Mouse (Mus musculus): Measurements from ENCODE around the gene Sema3f.

Gene Sema3f

DNA sequence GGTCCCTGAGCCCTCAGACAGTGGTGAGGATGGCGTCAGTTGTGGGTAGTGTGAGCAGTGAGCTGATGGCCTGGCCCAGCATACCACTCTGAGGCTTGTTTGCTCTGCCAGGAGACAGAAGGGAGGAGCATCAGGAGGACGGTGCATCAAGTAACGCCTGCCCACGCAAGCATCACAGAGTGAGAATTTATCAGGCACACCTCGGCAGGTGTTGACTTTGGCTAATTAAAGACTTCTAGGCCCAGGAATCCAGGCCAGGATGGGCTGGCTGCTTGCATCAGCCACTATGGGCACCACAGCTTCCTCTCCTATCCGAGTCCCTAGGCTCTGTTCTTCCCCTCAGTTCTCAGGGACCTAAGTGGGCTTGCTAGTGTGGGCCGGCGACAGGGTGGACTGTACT is 47.9 kb downstream of the Sema3f start:
- peak; percentile 28 for DNase-seq (ENCODE audit: low read depth, low spot score)

DNA sequence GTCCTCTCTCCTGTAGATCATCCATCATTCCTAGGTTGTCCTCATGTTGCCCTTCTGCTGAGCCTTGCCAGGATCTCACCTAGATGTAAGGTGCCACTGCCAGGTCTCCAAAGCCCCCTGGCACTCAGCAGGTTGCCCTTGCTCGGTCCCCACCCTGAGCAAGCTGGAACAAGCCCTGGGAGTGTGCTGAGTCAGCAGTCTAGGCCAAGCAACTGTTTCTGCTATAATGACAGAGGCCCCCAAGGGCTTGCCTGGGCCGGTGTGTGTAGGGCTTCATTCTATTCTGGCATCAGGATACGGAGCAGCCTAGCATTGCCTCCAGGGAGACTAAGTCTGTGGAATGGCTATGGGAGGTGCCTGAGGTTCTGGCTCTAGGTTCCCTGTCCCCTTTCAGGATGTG is 49.5 kb downstream of the Sema3f start:
- no peak for DNase-seq (ENCODE audit: low read depth, low spot score)

- DNase-seq (ENCODE audit: low read depth, low spot score) = no peak
Measured at GRCm38 (mm10) chr9:107659961-107660360, 50.3 kb downstream of the Sema3f start.

GRCm38 (mm10) chr9:107659551-107659950 is 50.7 kb downstream of the Sema3f start:
- peak; percentile 89 for DNase-seq (ENCODE audit: low read depth, low spot score)

DNA sequence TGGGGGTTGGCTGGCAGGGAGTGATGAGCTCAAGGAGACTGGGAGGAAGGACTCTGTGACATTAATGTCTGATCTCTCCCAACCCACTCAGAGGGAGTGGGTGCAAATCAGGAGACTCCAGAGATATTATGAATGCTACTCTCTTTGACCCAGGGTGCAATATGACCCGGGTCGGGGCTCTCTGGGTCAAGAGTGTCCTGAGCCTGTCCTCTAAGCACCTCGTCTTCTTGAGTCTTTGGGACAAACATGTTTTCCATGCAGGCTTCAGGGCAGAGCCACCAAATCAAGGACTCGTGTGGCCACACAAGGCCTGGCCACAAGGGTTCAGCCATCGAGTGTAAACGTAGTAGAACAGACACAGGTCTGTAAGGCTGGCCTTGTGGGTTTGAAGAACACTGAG is 52.2 kb downstream of the Sema3f start:
- no peak for DNase-seq (ENCODE audit: low read depth, low spot score)

GRCm38 (mm10) chr9:107657144-107657543 is 53.1 kb downstream of the Sema3f start:
- DNase-seq (ENCODE audit: low read depth, low spot score) = no peak

GRCm38 (mm10) chr9:107654585-107654984 is 55.7 kb downstream of the Sema3f start:
- no peak for DNase-seq (ENCODE audit: low read depth, low spot score)

- no peak for DNase-seq (ENCODE audit: low read depth, low spot score)
Measured at GRCm38 (mm10) chr9:107653474-107653873, 56.8 kb downstream of the Sema3f start.

GRCm38 (mm10) chr9:107650708-107651481 is 59.4 kb downstream of the Sema3f start:
- no peak for DNase-seq (ENCODE audit: low read depth, low spot score)

- DNase-seq (ENCODE audit: low read depth, low spot score) = no peak
Measured at GRCm38 (mm10) chr9:107650225-107650624, 60.0 kb downstream of the Sema3f start.

GRCm38 (mm10) chr9:107648767-107649166 is 61.5 kb downstream of the Sema3f start:
- DNase-seq (ENCODE audit: low read depth, low spot score) = no peak

DNA sequence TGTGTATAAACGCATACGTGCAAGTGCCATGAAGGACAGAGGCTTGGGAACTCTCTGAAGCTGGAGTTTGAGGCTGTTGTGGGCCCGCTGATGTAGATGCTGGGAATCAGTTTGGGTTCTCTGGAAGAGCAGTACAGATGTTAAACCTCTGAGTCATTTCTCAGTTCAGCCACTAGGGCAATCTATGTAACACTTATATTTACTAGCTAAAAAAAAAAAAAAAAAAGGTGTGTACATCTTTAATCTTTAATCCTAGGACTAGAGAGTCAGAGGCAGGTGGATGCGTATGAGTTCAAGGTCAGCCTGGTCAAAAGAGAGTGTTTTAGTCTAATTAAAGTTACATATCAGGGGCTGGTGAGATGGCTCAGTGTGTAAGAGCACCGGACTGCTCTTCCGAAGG is 63.3 kb downstream of the Sema3f start:
- no peak for DNase-seq (ENCODE audit: low read depth, low spot score)

- DNase-seq (ENCODE audit: low read depth, low spot score) = peak; percentile 87
Measured at GRCm38 (mm10) chr9:107645577-107645976, 64.7 kb downstream of the Sema3f start.

DNA sequence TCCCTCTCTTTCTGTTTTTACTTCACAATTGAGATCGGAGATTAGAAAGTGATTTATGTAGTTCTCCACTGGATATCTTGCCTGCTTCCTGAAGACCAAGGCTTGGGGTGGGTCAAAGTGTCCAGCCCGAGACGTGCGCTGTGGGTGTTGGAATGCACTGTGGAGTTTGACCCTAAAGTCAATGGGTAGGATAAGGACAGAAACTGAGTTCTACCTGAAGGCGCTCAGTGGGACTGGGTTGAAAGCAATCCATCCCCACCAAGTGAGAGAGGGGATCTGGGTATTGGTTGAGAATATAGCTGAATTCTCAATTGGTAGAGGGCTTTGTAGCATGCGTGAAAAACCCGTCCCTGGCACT is 65.1 kb downstream of the Sema3f start:
- DNase-seq (ENCODE audit: low read depth, low spot score) = no peak

DNA sequence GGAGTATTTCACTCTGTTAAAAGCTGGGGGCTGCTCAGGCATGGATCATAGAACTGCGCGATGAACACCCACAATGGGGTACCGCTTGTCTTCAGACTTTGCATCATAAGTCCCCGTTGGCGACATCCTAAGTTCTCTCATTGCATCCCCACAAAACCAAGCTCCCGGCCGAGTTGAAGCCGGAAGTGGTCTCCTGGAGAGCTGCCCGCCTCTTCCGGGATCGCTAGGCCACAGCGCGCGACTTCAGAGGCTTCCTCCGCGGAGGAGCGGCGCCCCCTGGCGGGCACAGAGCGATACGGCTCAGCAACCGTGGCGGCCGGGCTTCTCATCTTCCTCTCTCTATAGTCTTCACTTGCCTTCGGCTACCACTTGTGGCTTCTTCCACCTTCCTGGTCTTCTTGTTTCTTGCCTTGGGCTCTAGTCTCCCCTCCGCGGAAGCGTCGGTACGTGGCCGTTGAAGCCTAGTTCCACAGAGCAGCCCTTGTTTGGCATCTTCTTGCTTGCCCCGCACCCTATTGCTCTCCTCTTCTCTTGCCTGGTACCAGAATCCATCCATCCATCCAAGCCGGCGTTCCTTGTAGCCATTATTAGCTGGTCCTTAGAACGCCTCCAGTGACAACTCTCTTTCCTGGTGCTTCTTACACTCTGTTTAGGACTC is 65.7 kb downstream of the Sema3f start:
- peak; percentile 95 for DNase-seq (ENCODE audit: low read depth, low spot score)

- DNase-seq (ENCODE audit: low read depth, low spot score) = no peak
Measured at GRCm38 (mm10) chr9:107643544-107644214, 66.6 kb downstream of the Sema3f start.

DNA sequence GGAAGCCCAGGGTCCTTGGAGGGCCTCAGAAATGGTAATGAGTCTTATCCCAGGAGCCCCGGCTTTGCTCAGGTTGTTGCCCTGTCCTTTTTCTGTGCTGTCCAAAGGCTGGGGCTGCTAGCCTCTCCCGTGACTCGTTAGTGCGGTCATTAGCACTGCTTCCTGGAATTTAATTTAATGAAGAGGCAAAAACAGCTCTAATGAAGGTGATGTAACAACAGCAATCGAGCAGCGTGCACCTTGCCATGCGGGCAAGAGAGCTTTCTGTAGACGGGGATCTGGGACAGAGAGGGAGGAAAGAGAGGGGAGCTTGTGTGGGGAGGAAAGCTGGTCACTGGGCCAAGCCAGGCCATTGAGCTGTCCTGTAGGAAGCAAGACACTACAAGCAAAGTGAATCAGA is 68.6 kb downstream of the Sema3f start:
- no peak for DNase-seq (ENCODE audit: low read depth, low spot score)

DNA sequence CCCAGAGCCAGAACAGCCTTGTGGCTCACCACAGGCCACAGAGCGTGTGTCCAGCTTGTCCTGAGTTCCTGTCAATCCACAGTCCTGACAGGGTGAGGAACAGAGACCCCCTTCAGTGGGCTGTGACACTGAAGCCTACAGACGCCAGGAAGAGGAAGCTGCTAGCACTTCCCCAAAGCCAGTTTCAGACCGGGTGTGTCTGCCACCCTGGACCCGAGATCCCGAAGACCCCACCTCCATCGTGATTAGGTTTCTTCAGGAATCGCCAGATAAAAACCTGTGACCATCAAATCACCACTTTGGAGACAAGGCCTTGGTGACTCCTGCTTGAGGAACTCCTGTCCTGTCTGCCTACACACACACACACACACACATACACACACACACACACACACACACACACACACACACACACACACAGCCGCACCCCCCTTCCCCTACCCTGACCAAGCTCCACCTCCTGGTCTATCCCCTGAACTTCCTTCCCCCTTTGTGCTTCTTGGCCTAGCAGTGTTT is 70.0 kb downstream of the Sema3f start:
- DNase-seq (ENCODE audit: low read depth, low spot score) = peak; percentile 58

DNA sequence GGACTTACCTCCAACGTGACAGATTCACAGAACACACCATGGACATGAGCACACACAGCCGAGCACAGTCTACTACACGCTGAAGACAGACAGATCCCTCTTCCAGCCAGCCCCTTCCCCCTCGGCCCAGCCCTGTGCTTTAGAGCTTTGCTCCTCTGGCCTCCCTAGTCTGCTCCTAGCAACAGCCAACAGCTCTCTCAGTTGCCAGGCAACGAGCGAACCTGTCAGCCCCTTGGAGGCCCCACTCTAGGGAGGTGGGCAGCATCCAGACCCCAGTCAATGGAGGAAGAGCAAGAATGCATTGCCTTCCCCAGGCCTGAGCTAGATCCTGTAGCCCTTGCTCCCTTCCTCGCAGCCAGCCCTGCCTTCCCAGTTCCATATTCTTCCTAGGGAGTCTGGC is 73.2 kb downstream of the Sema3f start:
- DNase-seq (ENCODE audit: low read depth, low spot score) = no peak

DNA sequence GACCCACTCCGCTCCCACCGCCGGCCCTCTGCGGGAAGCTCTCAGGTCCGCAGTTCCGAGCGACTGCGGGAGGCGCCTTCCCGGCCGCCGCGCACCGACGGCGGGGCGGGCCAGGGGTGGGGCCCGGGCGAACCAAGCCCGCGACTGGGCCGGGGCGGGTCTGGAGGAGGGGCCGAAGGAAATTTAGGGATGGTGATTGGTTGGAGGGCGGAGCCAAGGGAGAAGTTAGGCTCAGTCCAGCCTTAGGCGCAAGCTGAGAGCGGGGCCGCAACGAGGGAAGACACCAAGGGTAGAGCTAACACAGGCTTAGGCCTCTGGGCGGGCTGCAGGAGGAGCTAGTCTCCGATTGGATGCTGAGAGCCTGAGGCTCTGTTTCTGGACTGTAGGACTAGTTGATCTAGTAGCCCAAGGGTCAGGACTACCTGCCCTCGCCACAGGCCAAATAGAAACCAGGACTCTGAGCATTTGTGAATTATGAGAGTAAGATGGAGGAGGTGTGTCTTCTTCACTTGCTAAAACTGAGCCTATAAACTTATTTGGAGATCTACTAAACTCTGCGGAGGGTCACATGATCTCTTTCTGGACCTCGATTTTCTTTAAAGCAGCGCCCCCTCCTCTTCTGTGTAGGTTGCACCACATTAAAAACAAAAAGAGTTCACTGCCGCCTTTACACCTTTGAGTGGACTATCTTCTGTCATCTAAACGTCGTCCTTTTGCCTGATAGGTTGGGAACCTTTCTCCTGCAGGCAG is 74.8 kb downstream of the Sema3f start, which contains the start of gene Gnai2:
Gnai2 (minus strand) TSS at position 89 of the 750 bp plus-strand sequence.
- DNase-seq (ENCODE audit: low read depth, low spot score) = peak; percentile 98

- DNase-seq (ENCODE audit: low read depth, low spot score) = no peak
Measured at GRCm38 (mm10) chr9:107634406-107635278, 75.6 kb downstream of the Sema3f start.
